Mouse (Mus musculus): ENCODE results near the gene Itga6.
"Not testable (repeated sequence)": the region's sequence is repeated elsewhere in the genome, so short reads cannot be mapped to it uniquely, and the experiment has no call there.

Itga6 gene

GRCm38 (mm10) chr2:71745610-71746374 is at the start of gene Itga6:
Gene Itga6, plus strand, starts transcription at chr2:71745616.
- no peak for DNase-seq

GRCm38 (mm10) chr2:71696776-71697175 is 48.6 kb upstream of the Itga6 start:
- DNase-seq = no peak

- no peak for DNase-seq
These were observed 47.7 kb upstream of the Itga6 start for GRCm38 (mm10) chr2:71697408-71698336.

- no peak for DNase-seq
These were observed 47.0 kb upstream of the Itga6 start for GRCm38 (mm10) chr2:71698366-71698765.

- no peak for DNase-seq
These were observed 46.5 kb upstream of the Itga6 start for GRCm38 (mm10) chr2:71698942-71699341.

GRCm38 (mm10) chr2:71701341-71701740 is 44.1 kb upstream of the Itga6 start:
- no peak for DNase-seq

GRCm38 (mm10) chr2:71704309-71704708 is 41.1 kb upstream of the Itga6 start:
- no peak for DNase-seq

- peak; percentile 50 to 63 for DNase-seq
These were observed 36.5 kb upstream of the Itga6 start for GRCm38 (mm10) chr2:71708886-71709285.

- DNase-seq = no peak
These were observed 33.8 kb upstream of the Itga6 start for GRCm38 (mm10) chr2:71711640-71712039.

GRCm38 (mm10) chr2:71714416-71714815 is 31.0 kb upstream of the Itga6 start:
- no peak for DNase-seq

GRCm38 (mm10) chr2:71719005-71719386 is 26.4 kb upstream of the Itga6 start:
- no peak for DNase-seq

- peak; percentile 73 to 81 for DNase-seq
These were observed 25.9 kb upstream of the Itga6 start for GRCm38 (mm10) chr2:71719387-71720034.

GRCm38 (mm10) chr2:71720556-71720955 is 24.9 kb upstream of the Itga6 start:
- not testable (repeated sequence) for DNase-seq

- DNase-seq = no peak
These were observed 22.5 kb upstream of the Itga6 start for GRCm38 (mm10) chr2:71722913-71723312.

- no peak for DNase-seq
These were observed 21.8 kb upstream of the Itga6 start for GRCm38 (mm10) chr2:71723623-71724022.

- DNase-seq = no peak
These were observed 21.4 kb upstream of the Itga6 start for GRCm38 (mm10) chr2:71724028-71724427.

GRCm38 (mm10) chr2:71725446-71725845 is 20.0 kb upstream of the Itga6 start:
- no peak for DNase-seq

GRCm38 (mm10) chr2:71726883-71727676 is 18.3 kb upstream of the Itga6 start:
- no peak for DNase-seq

GRCm38 (mm10) chr2:71728341-71728740 is 17.1 kb upstream of the Itga6 start:
- no peak for DNase-seq

GRCm38 (mm10) chr2:71728796-71729195 is 16.6 kb upstream of the Itga6 start:
- no peak for DNase-seq

- DNase-seq = peak; percentile 40 to 54
These were observed 14.5 kb upstream of the Itga6 start for GRCm38 (mm10) chr2:71730623-71731612.
